Mouse (Mus musculus): ENCODE data around the gene Gnmt. TPM values are rescaled to one million over a fixed set of nuclear protein-coding genes. Genes with fewer than 3 reads are reported as not detected.
A peak's percentile ranks its signal among the peaks of the same experiment; 100 is the strongest.

Gnmt gene
- polyA plus RNA-seq, 1 experiment, result 54.3 TPM

DNA sequence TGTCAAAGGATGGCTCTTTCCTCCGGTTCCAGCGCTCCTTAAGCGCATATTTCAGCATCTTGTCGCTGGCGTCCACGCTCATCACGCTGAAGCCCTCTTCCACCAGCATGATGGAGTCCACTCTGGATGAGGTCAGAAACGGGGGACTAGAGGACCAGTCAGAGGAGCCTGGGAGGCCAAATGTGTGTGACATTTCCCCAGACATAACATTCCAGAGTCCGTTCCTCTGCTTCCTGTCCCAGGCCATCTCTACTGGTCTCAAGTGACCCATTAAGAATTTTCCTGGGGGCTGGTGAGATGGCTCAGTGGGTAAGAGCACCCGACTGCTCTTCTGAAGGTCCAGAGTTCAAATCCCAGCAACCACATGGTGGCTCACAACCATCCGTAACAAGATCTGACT is 1.7 kb downstream of the Gnmt start:
- Histone ChIP-seq H3K27ac (ENCODE audit: insufficient read depth, low read depth, low read length) (no peak overlapping the region), H3K27me3 (replicated peaks; ENCODE audit: control insufficient read depth, insufficient read depth, low read length) (no peaks in the 10 kb centered on the region), H3K4me1 (ENCODE audit: control insufficient read depth, insufficient read depth, low read length) (peaks cover 7% of the 10 kb centered on the region; the same call in 1 of the 2 replicates), H3K4me3 (ENCODE audit: insufficient read depth, low read depth, low read length) (no peak overlapping the region), H3K36me3 (ENCODE audit: control insufficient read depth, insufficient read depth, low read length) (peaks cover 2% of the 10 kb centered on the region; the same call in 1 of the 2 replicates)
- peak; percentile 36 for DNase-seq
- 82% methylated on average over 11 of the region's 11 CpGs for WGBS
- TF ChIP-seq CTCF (conservative IDR thresholded peaks at IDR 0.05; ENCODE audit: insufficient read depth, insufficient read length, low read depth, low read length) (no peak), POLR2A (IDR thresholded peaks at IDR 0.05; ENCODE audit: low read depth, low read length) (no peak)

GRCm38 (mm10) chr17:46725731-46726645 is 3.0 kb downstream of the Gnmt start:
- no peak for TF ChIP-seq CTCF (conservative IDR thresholded peaks at IDR 0.05; ENCODE audit: insufficient read depth, insufficient read length, low read depth, low read length)
- TF ChIP-seq POLR2A (IDR thresholded peaks at IDR 0.05; ENCODE audit: low read depth, low read length), result no peak
- 91% methylated on average over 26 of the region's 26 CpGs for WGBS
- Histone ChIP-seq H3K36me3 (ENCODE audit: control insufficient read depth, insufficient read depth, low read length) (peaks cover 2% of the 10 kb centered on the region; the same call in 1 of the 2 replicates), H3K4me3 (ENCODE audit: insufficient read depth, low read depth, low read length) (no peak overlapping the region), H3K27ac (ENCODE audit: insufficient read depth, low read depth, low read length) (no peak overlapping the region), H3K27me3 (replicated peaks; ENCODE audit: control insufficient read depth, insufficient read depth, low read length) (no peaks in the 10 kb centered on the region), H3K4me1 (ENCODE audit: control insufficient read depth, insufficient read depth, low read length) (peaks cover 7% of the 10 kb centered on the region; the same call in 1 of the 2 replicates)
- no peak for DNase-seq

GRCm38 (mm10) chr17:46725273-46725672 is 3.7 kb downstream of the Gnmt start:
- Histone ChIP-seq H3K4me3 (ENCODE audit: insufficient read depth, low read depth, low read length) (no peak overlapping the region), H3K27me3 (replicated peaks; ENCODE audit: control insufficient read depth, insufficient read depth, low read length) (no peaks in the 10 kb centered on the region), H3K27ac (ENCODE audit: insufficient read depth, low read depth, low read length) (no peak overlapping the region)

DNA sequence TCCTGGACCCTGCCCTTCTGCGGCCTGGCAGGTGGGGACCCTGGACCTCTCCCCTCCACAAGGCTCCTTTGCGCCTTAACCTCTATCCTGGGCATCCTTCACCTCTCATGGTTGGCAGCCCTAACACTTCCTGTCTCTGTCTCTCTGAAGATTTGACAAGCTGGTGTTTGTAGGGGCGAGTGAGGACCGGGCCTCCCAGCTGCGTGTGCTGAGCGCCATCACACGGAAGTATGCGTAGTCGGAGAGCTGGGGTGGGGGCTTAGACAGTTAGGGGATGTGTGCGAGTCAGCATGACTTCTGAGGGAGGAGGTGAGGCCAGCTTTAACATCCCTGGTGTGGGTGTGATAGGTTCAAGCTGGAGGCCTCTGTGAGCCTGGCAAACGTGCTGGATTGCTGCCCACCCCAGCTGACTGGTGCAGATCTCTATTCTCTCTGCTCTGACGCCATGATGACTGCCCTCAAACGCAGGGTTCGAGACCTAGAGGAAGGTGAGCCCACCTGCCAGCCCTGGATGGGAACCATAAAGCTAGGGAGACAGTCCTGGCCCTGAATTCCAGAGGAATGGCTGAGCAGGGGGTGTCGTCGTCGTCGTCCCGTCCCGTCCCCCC is 4.4 kb downstream of the Gnmt start:
- no peak overlapping the region for H3K27ac ChIP-seq (ENCODE audit: insufficient read depth, low read depth, low read length)
- H3K4me1 ChIP-seq (ENCODE audit: control insufficient read depth, insufficient read depth, low read length), result peaks cover 7% of the 10 kb centered on the region; the same call in 1 of the 2 replicates
- H3K4me3 ChIP-seq (ENCODE audit: insufficient read depth, low read depth, low read length), result no peak overlapping the region
- TF ChIP-seq CTCF (conservative IDR thresholded peaks at IDR 0.05; ENCODE audit: insufficient read depth, insufficient read length, low read depth, low read length), result no peak
- no peak for TF ChIP-seq POLR2A (IDR thresholded peaks at IDR 0.05; ENCODE audit: low read depth, low read length)
- WGBS, result 80% methylated on average over 20 of the region's 20 CpGs
- no peaks in the 10 kb centered on the region for H3K27me3 ChIP-seq (replicated peaks; ENCODE audit: control insufficient read depth, insufficient read depth, low read length)
- peaks cover 2% of the 10 kb centered on the region; the same call in 1 of the 2 replicates for H3K36me3 ChIP-seq (ENCODE audit: control insufficient read depth, insufficient read depth, low read length)
- no peak for DNase-seq

More at GRCm38 (mm10) chr17:46725273-46725672, 3.7 kb downstream of the Gnmt start:
- H3K36me3 ChIP-seq (ENCODE audit: control insufficient read depth, insufficient read depth, low read length), result peaks cover 2% of the 10 kb centered on the region; the same call in 1 of the 2 replicates
- peaks cover 7% of the 10 kb centered on the region; the same call in 1 of the 2 replicates for H3K4me1 ChIP-seq (ENCODE audit: control insufficient read depth, insufficient read depth, low read length)
- no peak for DNase-seq
- TF ChIP-seq POLR2A (IDR thresholded peaks at IDR 0.05; ENCODE audit: low read depth, low read length) (no peak), CTCF (conservative IDR thresholded peaks at IDR 0.05; ENCODE audit: insufficient read depth, insufficient read length, low read depth, low read length) (peak; percentile 55)
- 71% methylated on average over 9 of the region's 9 CpGs for WGBS

- H3K4me1 ChIP-seq (ENCODE audit: control insufficient read depth, insufficient read depth, low read length), result no peaks in the 10 kb centered on the region
- peaks cover 2% of the 10 kb centered on the region; the same call in 1 of the 2 replicates for H3K36me3 ChIP-seq (ENCODE audit: control insufficient read depth, insufficient read depth, low read length)
- WGBS, result 90% methylated on average over 7 of the region's 7 CpGs
- no peak for TF ChIP-seq CTCF (conservative IDR thresholded peaks at IDR 0.05; ENCODE audit: insufficient read depth, insufficient read length, low read depth, low read length)
- no peak for TF ChIP-seq POLR2A (IDR thresholded peaks at IDR 0.05; ENCODE audit: low read depth, low read length)
- no peak overlapping the region for H3K4me3 ChIP-seq (ENCODE audit: insufficient read depth, low read depth, low read length)
- H3K27me3 ChIP-seq (replicated peaks; ENCODE audit: control insufficient read depth, insufficient read depth, low read length), result no peaks in the 10 kb centered on the region
- no peak overlapping the region for H3K27ac ChIP-seq (ENCODE audit: insufficient read depth, low read depth, low read length)
- DNase-seq, result no peak
Measured at GRCm38 (mm10) chr17:46721077-46721476, 7.9 kb downstream of the Gnmt start.

- Histone ChIP-seq H3K27ac (ENCODE audit: insufficient read depth, low read depth, low read length) (no peak overlapping the region), H3K27me3 (replicated peaks; ENCODE audit: control insufficient read depth, insufficient read depth, low read length) (no peaks in the 10 kb centered on the region), H3K4me1 (ENCODE audit: control insufficient read depth, insufficient read depth, low read length) (peaks cover 5% of the 10 kb centered on the region; the same call in 1 of the 2 replicates), H3K36me3 (ENCODE audit: control insufficient read depth, insufficient read depth, low read length) (no peaks in the 10 kb centered on the region), H3K4me3 (ENCODE audit: insufficient read depth, low read depth, low read length) (no peak overlapping the region)
- TF ChIP-seq POLR2A (IDR thresholded peaks at IDR 0.05; ENCODE audit: low read depth, low read length) (no peak), CTCF (conservative IDR thresholded peaks at IDR 0.05; ENCODE audit: insufficient read depth, insufficient read length, low read depth, low read length) (no peak)
- 90% methylated on average over 11 of the region's 11 CpGs for WGBS
- peak; percentile 28 for DNase-seq
Measured at GRCm38 (mm10) chr17:46714756-46715481, 14.0 kb downstream of the Gnmt start.
